Mouse (Mus musculus) CH12.LX (cell line): ENCODE measurements around the gene Prkag2. TPM values are rescaled to one million over a fixed set of nuclear protein-coding genes. Genes with fewer than 3 reads are reported as not detected.

ENCODE experiments used
- DNase-seq: peaks from one replicate; pipeline ENCODE4 v3.0.0-alpha.2; 2013; ENCODE audit errors: extremely low read depth
- H3K27ac ChIP-seq: 2 replicates; pipeline ENCODE4 v1.5.1; 2012; ENCODE audit warnings: low read depth, mild to moderate bottlenecking, control low read depth, moderate library complexity; ENCODE audit not compliant: insufficient read depth
- H3K27me3 ChIP-seq: replicated peaks from 2 replicates; pipeline ENCODE3; 2012; ENCODE audit warnings: inconsistent platforms
- H3K36me3 ChIP-seq, 2 experiments: replicated peaks in 1 of 2; 2 replicates each; pipeline versions ENCODE3 to v1.6.1; 2012; ENCODE audit warnings: inconsistent platforms in 1 of 2, low read length in 1 of 2, mild to moderate bottlenecking in 1 of 2, mixed read lengths in 1 of 2, moderate library complexity in 1 of 2; ENCODE audit not compliant: control insufficient read depth in 1 of 2, insufficient read depth in 1 of 2
- H3K4me1 ChIP-seq, 2 experiments: 2 replicates each; pipeline ENCODE4 v1.6.1; 2012; ENCODE audit warnings: inconsistent platforms in 1 of 2, moderate library complexity in 1 of 2; ENCODE audit not compliant: insufficient read depth in 2 of 2, control insufficient read depth in 1 of 2
- H3K4me2 ChIP-seq: 2 replicates; pipeline ENCODE4 v1.6.1; 2012; ENCODE audit warnings: low read depth, mild to moderate bottlenecking, control low read depth; ENCODE audit not compliant: poor library complexity, insufficient read depth, severe bottlenecking
- H3K4me3 ChIP-seq, 3 experiments: fragments of 150-350 bp in 1 of 3; sonication (generic) in 1 of 3; replicated peaks in 1 of 3; 2 replicates each; pipeline versions ENCODE3 to v1.5.1; 2011 to 2012; ENCODE audit warnings: low read depth in 2 of 3, low read length in 2 of 3, mild to moderate bottlenecking in 2 of 3, moderate library complexity in 2 of 3, control low read depth in 1 of 3, improper control_type of control experiment in 1 of 3, inconsistent platforms in 1 of 3, mixed read lengths in 1 of 3; ENCODE audit not compliant: poor library complexity in 1 of 3
- H3K79me2 ChIP-seq: replicated peaks from 2 replicates; pipeline ENCODE4 v1.6.1; 2012; ENCODE audit warnings: mild to moderate bottlenecking, moderate library complexity; ENCODE audit not compliant: control insufficient read depth, poor library complexity, insufficient read depth, severe bottlenecking; ENCODE audit errors: extremely low read depth
- H3K9ac ChIP-seq: 2 replicates; pipeline ENCODE4 v1.6.1; 2012; ENCODE audit warnings: low read depth, mild to moderate bottlenecking, control low read depth, moderate library complexity; ENCODE audit not compliant: insufficient read depth
- H3K9me3 ChIP-seq: replicated peaks from 2 replicates; pipeline ENCODE3; 2012; ENCODE audit warnings: low read length, inconsistent platforms, mixed read lengths
- BHLHE40 ChIP-seq: IDR thresholded peaks from 2 replicates; pipeline ENCODE4 v1.6.1; 2011; ENCODE audit warnings: mild to moderate bottlenecking, low read depth, low read length, improper control_type of control experiment
- CHD2 ChIP-seq: IDR thresholded peaks from 2 replicates; pipeline ENCODE4 v1.6.1; 2011; ENCODE audit warnings: low read length, improper control_type of control experiment
- CTCF ChIP-seq, 2 experiments: IDR thresholded peaks in 1 of 2; conservative IDR thresholded peaks in 1 of 2; 2 replicates each; pipeline ENCODE4 v1.5.1; 2011 to 2012; ENCODE audit warnings: low read depth in 2 of 2, low read length in 2 of 2, improper control_type of control experiment in 1 of 2, inconsistent platforms in 1 of 2, mild to moderate bottlenecking in 1 of 2, moderate library complexity in 1 of 2
- E2F4 ChIP-seq: IDR thresholded peaks from 2 replicates; pipeline ENCODE4 v1.6.1; 2011; ENCODE audit warnings: low read depth, low read length, improper control_type of control experiment; ENCODE audit not compliant: insufficient replicate concordance
- ETS1 ChIP-seq: conservative IDR thresholded peaks from 2 replicates; pipeline ENCODE4 v1.6.1; 2012; ENCODE audit warnings: low read depth, mild to moderate bottlenecking, inconsistent platforms, low read length, improper control_type of control experiment, moderate library complexity
- GABPA ChIP-seq: IDR thresholded peaks from 2 replicates; pipeline ENCODE4 v1.6.1; 2012; ENCODE audit warnings: low read depth, low read length, improper control_type of control experiment, inconsistent platforms; ENCODE audit not compliant: insufficient replicate concordance
- JUN ChIP-seq: IDR thresholded peaks from 2 replicates; pipeline ENCODE4 v1.6.1; 2011; ENCODE audit warnings: low read depth, mild to moderate bottlenecking, low read length, improper control_type of control experiment, moderate library complexity; ENCODE audit not compliant: insufficient read depth
- JUND ChIP-seq: conservative IDR thresholded peaks from 2 replicates; pipeline ENCODE4 v1.6.1; 2011; ENCODE audit warnings: low read depth, low read length, improper control_type of control experiment
- KAT2A ChIP-seq: IDR thresholded peaks from 2 replicates; pipeline ENCODE4 v1.6.1; 2012; ENCODE audit warnings: low read length, improper control_type of control experiment, inconsistent platforms; ENCODE audit not compliant: insufficient replicate concordance
- MAFK ChIP-seq: IDR thresholded peaks from 2 replicates; pipeline ENCODE4 v1.6.1; 2011; ENCODE audit warnings: low read length, improper control_type of control experiment; ENCODE audit not compliant: insufficient replicate concordance
- MAX ChIP-seq: IDR thresholded peaks from 2 replicates; pipeline ENCODE4 v1.6.1; 2011; ENCODE audit warnings: low read length, improper control_type of control experiment
- MAZ ChIP-seq: IDR thresholded peaks from 2 replicates; pipeline ENCODE4 v1.6.1; 2012; ENCODE audit warnings: low read depth, mild to moderate bottlenecking, inconsistent platforms, low read length, improper control_type of control experiment, moderate library complexity
- MEF2A ChIP-seq: IDR thresholded peaks from 2 replicates; pipeline ENCODE4 v1.6.1; 2014; ENCODE audit warnings: low read depth, mild to moderate bottlenecking, inconsistent platforms, low read length, improper control_type of control experiment, borderline replicate concordance
- MXI1 ChIP-seq: IDR thresholded peaks from 2 replicates; pipeline ENCODE4 v1.6.1; 2011; ENCODE audit warnings: mild to moderate bottlenecking, low read depth, low read length, improper control_type of control experiment
- MYC ChIP-seq: IDR thresholded peaks from 2 replicates; pipeline ENCODE4 v1.6.1; 2011; ENCODE audit warnings: low read depth, mild to moderate bottlenecking, improper control_type of control experiment, low read length
- NRF1 ChIP-seq: IDR thresholded peaks from 2 replicates; pipeline ENCODE4 v1.6.1; 2014; ENCODE audit warnings: low read depth, mild to moderate bottlenecking, inconsistent platforms, low read length, improper control_type of control experiment, moderate library complexity
- SIN3A ChIP-seq: IDR thresholded peaks from 2 replicates; pipeline ENCODE4 v1.6.1; 2012; ENCODE audit warnings: low read length, improper control_type of control experiment, inconsistent platforms
- SMC3 ChIP-seq: IDR thresholded peaks from 2 replicates; pipeline ENCODE4 v1.6.1; 2011; ENCODE audit warnings: low read depth, low read length, improper control_type of control experiment
- TBP ChIP-seq: conservative IDR thresholded peaks from 2 replicates; pipeline ENCODE4 v1.6.1; 2011; ENCODE audit warnings: low read depth, low read length, improper control_type of control experiment
- TCF12 ChIP-seq: IDR thresholded peaks from 2 replicates; pipeline ENCODE4 v1.6.1; 2014; ENCODE audit warnings: low read depth, mild to moderate bottlenecking, inconsistent platforms, low read length, improper control_type of control experiment
- UBTF ChIP-seq: IDR thresholded peaks from 2 replicates; pipeline ENCODE4 v1.6.1; 2012; ENCODE audit warnings: low read depth, mild to moderate bottlenecking, inconsistent platforms, low read length, improper control_type of control experiment, moderate library complexity
- USF1 ChIP-seq: IDR thresholded peaks from 2 replicates; pipeline ENCODE4 v1.6.1; 2014; ENCODE audit warnings: low read depth, mild to moderate bottlenecking, inconsistent platforms, low read length, improper control_type of control experiment
- ZC3H11A ChIP-seq: IDR thresholded peaks from 2 replicates; pipeline ENCODE4 v1.6.1; 2012; ENCODE audit warnings: low read depth, mild to moderate bottlenecking, inconsistent platforms, low read length, improper control_type of control experiment
- ZMIZ1 ChIP-seq: IDR thresholded peaks from 2 replicates; pipeline ENCODE4 v1.6.1; 2012; ENCODE audit warnings: low read depth, mild to moderate bottlenecking, inconsistent platforms, low read length, improper control_type of control experiment
- dilution Hi-C: fragments of 300-500 bp; cut with MboI; formaldehyde crosslinking; loops from 2 replicates; pipeline ENCODE4 v1.14.3; 2020; ENCODE audit warnings: low sequenced_read_pairs; ENCODE audit not compliant: extremely low pct_unique_long_range_greater_than_20kb, extremely low pct_ligation_motif_present
- in situ Hi-C: fragments of 300-500 bp; cut with MboI; formaldehyde crosslinking; loops from 3 replicates; pipeline ENCODE4 v1.14.3; 2019; ENCODE audit warnings: low sequenced_read_pairs, low pct_ligation_motif_present, low pct_unique_long_range_greater_than_20kb, mixed read lengths
- polyA plus RNA-seq: library from polyadenylated mRNA; unstranded; fragments of >175 nt; gene quantifications from 2 replicates; pipeline ENCODE4 v1.2.1, GENCODE M21; 2012; ENCODE audit warnings: low read depth; ENCODE audit not compliant: insufficient read length
- total RNA-seq, 2 experiments: library from RNA; depleted of rRNA; stranded (reverse); fragments of 300-350 nt in 1 of 2; fragments of >200 nt in 1 of 2; gene quantifications; 2 replicates each; pipeline ENCODE4 v1.2.3; 2012 to 2014

Gene Prkag2
- total and polyA plus RNA-seq, 3 experiments, result 4.6 to 21.2 (median 8.8) TPM

DNA sequence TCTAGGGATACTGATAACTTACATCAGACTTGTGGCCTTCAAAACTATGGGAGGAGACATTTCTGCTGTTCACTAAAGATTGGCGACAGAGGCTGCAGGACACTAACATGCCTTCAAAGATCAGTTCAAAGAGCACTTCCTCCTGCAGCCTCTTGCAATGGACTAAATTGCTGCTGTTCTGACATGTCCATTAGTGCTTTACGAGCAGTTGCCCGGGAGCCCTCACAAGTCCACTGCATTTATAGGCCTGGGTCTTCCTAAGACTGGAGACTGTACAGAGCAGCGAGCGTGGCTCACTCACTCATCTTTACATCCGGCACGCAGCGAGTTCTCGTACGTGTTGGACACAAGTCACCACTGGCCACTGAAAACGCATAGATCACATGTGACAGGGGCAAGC, 208.0 kb downstream of the Prkag2 start:
- H3K4me2 ChIP-seq, result no peak overlapping the region
- H3K4me1 ChIP-seq, result peaks cover 0 to 16% of the 10 kb centered on the region in 2 experiments; a peak in 2 of 4 replicates
- no peaks in the 10 kb centered on the region for H3K27me3 ChIP-seq
- in situ Hi-C loops, result no loop called here
- H3K27ac ChIP-seq, result no peak overlapping the region
- H3K79me2 ChIP-seq, result no peaks in the 10 kb centered on the region
- H3K36me3 ChIP-seq, result peaks cover 0 to 26% of the 10 kb centered on the region in 2 experiments
- no peak for TF ChIP-seq USF1
- no peak for TF ChIP-seq SIN3A
- no peak for TF ChIP-seq SMC3
- TF ChIP-seq ETS1, result no peak
- no peak for TF ChIP-seq GABPA
- no peak for TF ChIP-seq CTCF (conservative IDR thresholded peaks at IDR 0.05 in 1 of 2, IDR thresholded peaks at IDR 0.05 in 1 of 2; ENCODE audit: low read depth in 2 of 2, low read length in 2 of 2)
- no peak for TF ChIP-seq CHD2
- no peak for TF ChIP-seq ZC3H11A
- no peak for TF ChIP-seq MXI1
- TF ChIP-seq, all 38 proteins: peak for 0
- no peak for DNase-seq
- dilution Hi-C loops, result no loop called here
- Histone ChIP-seq H3K9ac (no peak overlapping the region), H3K9me3 (no peaks in the 10 kb centered on the region), H3K4me3 (no peak overlapping the region)

DNA sequence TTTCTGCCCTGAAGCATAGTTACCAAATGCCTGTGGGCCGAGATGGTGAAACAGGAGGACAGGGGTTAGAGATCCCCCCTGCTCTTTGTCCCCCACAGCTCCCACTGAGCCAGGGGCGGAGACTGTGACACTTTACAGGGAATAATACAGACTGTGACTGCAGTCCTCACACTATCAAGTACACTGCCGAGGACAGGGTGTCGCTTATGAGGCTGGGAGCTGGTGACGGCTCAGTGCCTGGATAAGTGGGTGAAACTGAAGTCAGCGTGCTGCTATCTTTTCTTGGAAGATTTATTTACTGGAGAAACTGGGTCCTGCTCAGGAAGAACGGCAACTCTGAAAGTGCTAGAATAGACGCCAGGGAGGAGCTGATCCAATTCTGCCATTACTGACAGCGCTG, 210.6 kb downstream of the Prkag2 start:
- Histone ChIP-seq H3K9me3 (no peaks in the 10 kb centered on the region), H3K27ac (no peak overlapping the region), H3K4me1 (peaks cover 0 to 10% of the 10 kb centered on the region in 2 experiments; a peak in 2 of 4 replicates), H3K36me3 (peaks cover 2 to 49% of the 10 kb centered on the region in 2 experiments), H3K27me3 (no peaks in the 10 kb centered on the region), H3K79me2 (no peaks in the 10 kb centered on the region), H3K9ac (no peak overlapping the region), H3K4me3 (no peak overlapping the region), H3K4me2 (no peak overlapping the region)
- in situ Hi-C loops (no loop called here), dilution Hi-C loops (no loop called here)
- no peak for DNase-seq
- TF ChIP-seq JUND (no peak), ZC3H11A (no peak), SIN3A (no peak), MYC (no peak), MAX (no peak), TCF12 (no peak), MAZ (no peak), MXI1 (no peak), MAFK (no peak), UBTF (no peak), JUN (no peak), TBP (no peak), MEF2A (no peak), NRF1 (no peak), BHLHE40 (no peak), KAT2A (no peak), CTCF (conservative IDR thresholded peaks at IDR 0.05 in 1 of 2, IDR thresholded peaks at IDR 0.05 in 1 of 2; ENCODE audit: low read depth in 2 of 2, low read length in 2 of 2) (no peak), ZMIZ1 (no peak), E2F4 (no peak)
